Mouse (Mus musculus): Measurements from ENCODE around the gene Ago3.

Gene Ago3

DNA sequence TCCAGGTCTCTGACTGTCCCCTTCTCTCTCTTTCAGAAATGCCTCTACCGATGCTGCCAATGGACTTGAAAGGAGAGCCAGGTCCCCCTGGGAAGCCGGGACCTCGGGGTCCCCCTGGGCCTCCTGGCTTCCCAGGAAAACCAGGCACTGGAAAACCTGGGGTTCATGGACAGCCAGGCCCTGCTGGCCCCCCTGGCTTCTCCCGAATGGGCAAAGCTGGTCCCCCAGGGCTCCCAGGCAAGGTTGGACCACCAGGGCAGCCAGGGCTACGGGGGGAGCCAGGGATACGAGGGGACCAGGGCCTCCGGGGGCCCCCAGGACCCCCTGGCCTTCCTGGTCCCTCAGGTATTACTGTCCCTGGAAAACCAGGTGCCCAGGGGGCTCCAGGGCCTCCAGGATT is 119.0 kb downstream of the Ago3 start:
- in situ Hi-C loops (cut with MboI, MseI): no loop called here

DNA sequence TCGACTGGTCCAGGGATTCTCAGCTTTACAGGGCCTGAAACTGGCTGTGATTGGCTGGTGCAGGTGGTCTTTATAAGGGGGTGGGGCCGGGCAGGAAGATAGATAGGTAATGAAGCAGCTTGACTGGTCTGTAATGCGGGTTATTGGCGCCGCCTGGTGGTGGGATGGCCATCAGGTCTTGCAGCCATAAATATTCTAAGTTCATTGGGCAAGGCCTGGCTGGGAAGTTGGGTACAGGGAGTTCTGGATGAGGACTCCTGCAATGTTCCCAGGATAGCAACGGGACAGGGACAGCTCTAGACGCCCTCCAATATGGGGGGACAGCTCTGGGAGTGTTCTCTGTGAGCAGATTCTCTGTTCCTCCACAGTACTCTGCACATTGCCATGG is 119.4 kb downstream of the Ago3 start:
- in situ Hi-C loops (cut with MboI, MseI): loop anchor here (5.0 kb wide), 1 partner anchor 88 kb away; no protein-coding TSS in a partner anchor

DNA sequence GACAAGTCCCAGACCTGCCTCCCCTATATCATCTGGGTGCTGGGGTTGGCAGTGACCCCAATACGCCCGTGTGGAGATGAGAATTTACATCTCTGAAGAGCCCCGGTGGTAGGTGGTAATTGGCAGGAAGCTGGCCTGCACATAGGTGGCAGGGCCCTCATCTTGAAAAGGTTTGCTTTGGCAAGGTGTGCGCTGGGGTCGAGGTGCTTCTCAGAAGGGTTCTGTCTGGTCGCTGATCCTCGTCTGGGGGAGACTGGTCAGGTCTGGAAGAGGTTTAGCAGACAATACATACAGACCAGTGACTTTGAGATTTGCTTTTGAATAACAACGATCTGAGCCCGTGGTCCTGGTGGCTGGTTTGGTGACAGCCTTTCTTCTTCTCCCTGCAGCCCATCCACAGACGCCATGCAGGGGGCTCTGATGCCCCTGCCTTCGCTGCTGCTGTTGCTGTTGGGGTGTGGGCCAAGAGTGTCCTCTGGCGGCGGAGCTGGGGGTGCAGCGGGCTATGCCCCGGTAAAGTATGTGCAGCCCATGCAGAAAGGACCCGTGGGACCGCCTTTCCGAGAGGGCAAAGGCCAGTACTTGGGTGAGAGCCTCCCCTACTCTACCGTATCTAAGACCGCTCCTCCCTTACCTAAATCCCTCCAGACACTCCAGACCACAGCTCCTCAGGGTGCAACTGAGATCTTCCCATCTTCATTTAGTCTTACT is 120.0 kb downstream of the Ago3 start:
- in situ Hi-C loops (cut with MboI, MseI): loop anchor here (5.0 kb wide), 1 partner anchor 87 kb away; no protein-coding TSS in a partner anchor

DNA sequence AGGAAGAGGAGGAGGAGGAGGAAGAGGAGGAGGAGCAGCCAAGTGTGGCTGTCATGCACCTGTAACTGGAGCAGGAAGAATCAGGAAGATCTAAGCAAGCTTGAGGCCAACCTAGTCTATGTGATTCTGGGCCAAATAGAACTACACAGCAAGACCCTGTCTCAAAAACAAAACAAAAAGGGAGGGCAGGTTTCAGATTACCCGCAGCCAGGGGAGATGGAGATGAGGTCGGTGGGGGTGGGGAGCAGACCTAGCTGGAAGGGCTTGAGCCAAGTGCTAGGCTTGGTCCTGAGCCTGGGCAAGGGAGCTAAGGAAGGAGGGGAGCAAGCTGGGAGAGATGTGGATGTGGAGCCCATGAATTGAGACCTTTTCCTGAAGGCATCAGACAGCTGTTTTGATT is 122.5 kb downstream of the Ago3 start:
- in situ Hi-C loops (cut with MboI, MseI): loop anchor here (5.0 kb wide), 1 partner anchor 85 kb away; no protein-coding TSS in a partner anchor

DNA sequence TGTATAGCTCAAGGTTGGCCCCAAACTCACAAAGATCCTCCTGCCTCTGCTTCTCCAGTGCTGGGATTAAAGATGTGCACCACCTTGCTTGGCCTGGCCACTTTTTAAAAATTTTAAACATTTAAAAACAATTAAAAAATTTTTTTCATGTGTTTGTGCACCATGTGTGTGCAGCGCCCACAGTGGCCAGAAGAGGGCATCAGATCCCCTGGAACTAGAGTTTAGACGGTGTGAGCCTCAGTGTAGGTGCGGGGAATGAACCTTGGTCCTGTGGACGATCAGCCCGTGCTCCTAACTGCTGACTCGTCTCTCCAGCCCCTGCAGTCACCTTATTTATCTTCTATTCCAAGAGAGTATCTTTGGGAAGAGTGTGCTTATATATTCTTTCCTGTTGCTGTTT is 123.3 kb downstream of the Ago3 start:
- in situ Hi-C loops (cut with MboI, MseI): loop anchor here (5.0 kb wide), 1 partner anchor 84 kb away; no protein-coding TSS in a partner anchor

DNA sequence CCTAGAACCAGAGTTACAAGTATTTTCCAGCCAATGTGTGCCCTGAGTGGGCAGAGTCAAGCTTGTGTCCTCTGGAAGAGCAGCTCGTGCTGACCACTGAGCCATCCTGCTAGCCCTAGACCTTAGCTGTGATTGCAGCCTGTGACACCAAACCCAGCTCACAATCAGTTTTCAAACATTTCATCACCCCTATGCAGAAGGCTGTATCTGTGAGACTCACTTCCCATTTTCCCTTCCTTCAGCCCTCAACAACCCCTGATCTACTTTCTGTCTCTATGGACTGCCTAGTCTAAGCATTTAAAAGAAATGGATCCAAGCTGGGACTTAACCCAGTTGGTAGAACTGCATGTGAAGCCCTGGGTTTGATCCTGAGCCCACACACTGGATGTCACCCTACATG is 123.9 kb downstream of the Ago3 start:
- in situ Hi-C loops (cut with MboI, MseI): loop anchor here (5.0 kb wide), 1 partner anchor 83 kb away; no protein-coding TSS in a partner anchor

DNA sequence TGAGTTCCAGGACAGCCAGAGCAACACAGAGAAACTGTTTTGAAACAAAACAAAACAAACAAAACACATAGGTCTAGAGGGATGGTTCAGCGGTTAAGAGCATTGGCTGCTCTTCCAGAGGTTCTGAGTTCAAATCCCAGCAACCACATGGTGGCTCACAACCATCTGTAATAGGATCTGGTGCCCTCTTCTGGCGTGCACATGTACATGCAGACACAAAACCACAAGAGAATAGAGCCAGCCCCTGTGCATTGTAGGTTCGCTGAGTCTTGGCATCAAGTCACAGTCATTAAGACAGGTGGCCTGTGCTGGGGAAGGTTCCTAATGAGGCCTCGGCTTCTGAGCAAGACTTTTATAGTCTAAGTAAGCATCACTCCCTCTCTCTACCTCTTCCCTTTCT is 125.5 kb downstream of the Ago3 start:
- in situ Hi-C loops (cut with MboI, MseI): no loop called here

DNA sequence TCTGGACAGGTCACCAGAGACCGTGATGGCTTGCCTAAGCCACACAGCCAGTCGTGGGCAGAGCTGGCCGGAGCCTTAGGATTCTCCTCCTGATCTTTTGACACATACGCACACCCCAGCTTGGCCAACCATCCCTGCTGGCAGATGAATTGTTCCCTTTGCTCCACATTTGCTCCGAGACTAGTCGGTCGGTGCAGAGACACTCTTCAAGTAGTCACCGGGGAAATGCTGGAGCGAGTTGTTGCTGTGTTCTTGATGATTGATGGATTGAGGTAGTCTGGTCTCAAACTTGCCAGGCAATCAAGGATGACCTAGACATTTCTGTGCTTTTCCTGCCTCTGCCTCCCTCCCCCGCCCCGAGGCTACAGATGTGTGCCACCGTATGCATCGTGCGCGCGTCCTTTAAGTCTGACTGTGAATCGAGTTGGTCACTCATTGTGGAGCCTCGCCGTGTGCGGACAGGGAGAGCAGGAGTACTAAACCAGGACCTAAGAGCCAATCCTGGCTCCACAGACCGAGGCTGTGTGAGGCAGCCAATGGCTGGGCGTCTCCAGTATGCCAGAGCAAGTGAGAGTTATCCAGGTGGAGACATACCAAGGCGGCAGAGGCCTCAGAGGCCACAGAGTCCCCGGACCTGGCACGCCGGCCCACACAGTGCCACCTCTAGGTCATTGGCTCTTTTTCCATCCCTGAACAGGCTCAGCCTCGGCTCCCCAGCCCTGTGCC is 127.6 kb downstream of the Ago3 start:
- in situ Hi-C loops (cut with MboI, MseI): no loop called here

DNA sequence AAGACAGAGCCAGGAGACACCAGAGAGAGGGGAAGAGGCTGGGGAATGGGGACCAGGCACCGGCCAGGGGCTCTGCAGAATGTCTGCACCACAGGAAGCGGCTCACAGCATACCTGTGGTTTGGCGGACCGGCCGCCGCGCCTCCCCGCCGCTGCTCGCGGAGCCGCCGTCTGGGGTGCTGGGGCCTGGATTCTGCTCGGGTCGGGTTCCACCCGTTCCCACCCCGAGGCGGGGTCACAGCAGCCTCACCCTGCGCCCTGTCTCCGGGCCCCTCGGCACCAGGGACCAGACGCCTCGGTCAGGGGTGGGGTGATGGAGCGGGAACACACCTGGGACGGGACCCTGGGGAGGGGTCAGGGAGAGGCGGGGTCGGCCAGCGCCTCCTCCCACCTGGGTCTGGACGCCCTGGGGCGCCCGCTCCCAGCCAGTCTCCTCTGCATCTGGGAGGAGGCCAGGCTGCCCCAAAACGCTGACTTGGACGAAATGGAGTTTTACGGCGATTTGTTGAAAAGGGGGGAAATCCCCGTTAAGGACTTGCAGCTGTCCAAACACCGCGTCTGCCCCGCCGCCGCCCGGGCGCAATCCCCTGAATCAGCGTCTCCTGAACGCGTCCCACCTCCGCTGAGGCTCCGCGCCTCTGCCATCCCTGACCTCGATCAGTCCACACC is 128.3 kb downstream of the Ago3 start:
- in situ Hi-C loops (cut with MboI, MseI): no loop called here

DNA sequence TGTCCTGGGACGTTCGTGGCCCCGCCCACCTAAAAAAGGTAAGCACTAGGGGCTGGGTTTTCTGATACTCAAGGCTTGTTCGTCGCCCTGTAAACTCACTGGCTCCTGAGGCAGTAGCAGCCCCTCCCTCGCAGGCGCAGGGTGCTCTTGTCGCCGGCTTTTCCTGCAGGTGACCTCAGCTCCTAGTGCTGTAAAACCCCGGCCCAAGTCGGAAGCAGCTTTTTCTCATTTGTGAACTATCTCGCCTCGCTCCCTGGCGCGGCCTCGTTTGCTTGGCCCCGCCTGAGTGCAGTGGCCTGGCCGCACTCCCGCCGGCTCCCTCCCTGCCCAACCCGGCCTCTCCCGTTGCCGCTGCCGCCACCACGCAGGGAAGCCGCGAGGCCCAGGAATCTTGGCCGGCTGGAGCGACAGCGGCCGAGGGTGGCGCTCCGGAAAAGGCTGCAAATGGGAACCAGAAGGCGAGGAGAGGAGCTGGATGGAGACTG is 132.7 kb downstream of the Ago3 start:
- in situ Hi-C loops (cut with MboI, MseI): no loop called here

DNA sequence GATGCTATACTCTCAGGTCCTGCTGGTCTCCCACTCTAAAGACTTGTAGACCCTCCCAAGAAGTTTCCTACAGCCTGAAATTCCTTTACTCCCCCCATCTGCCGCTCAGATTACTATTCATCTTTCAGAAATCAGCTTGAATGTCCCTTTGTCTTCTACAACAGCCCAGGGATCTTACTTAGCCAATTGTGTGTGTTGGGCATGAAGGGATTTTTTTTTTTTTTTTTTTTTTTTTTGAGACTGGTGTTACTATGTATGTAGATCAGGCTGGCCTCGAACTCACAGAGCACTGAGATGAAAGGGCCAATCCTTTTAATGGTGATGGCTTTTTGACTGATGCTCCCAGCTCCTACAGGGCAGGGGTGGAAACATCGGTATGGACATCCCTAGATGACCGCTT is 133.4 kb downstream of the Ago3 start:
- in situ Hi-C loops (cut with MboI, MseI): no loop called here

DNA sequence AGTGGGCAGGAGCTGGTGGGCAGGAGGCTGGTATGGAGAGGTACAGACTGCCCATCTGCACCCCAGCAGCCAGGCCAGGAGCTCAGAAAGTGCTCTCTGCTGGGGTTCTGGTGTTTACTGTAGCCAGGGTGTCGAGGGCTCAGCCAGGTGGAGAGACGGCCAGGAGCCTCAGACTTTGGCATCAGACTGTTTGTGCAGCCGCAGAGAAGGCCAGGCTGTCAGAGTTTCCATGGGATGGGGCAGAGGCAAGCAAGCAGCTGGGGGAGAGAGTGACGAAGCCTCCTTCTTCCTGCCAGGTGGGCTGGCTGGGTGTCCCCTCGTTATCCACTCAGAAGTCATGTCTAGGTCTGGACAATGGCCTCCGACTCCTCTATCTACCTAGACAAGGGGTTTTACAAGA is 134.2 kb downstream of the Ago3 start:
- in situ Hi-C loops (cut with MboI, MseI): no loop called here

DNA sequence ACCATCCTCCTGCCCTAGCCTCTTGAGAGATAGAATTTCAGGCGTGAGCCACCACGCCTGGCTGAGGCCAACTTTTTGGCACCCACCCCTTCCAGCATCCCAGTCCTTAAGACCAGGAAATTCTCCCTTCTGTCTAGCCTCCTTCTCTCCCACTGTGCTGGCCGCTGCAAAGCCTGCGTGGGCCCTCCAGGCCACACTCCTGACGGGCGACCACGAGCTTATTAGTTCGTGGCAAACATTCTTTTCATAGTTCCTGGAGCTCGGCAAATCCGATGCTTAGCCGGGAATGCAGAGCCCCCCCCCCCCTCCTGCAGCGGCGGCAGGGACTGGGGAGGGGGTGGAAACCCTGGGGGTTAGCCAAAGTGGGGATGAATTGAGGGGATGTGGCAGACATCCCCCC is 138.2 kb downstream of the Ago3 start:
- in situ Hi-C loops (cut with MboI, MseI): no loop called here

DNA sequence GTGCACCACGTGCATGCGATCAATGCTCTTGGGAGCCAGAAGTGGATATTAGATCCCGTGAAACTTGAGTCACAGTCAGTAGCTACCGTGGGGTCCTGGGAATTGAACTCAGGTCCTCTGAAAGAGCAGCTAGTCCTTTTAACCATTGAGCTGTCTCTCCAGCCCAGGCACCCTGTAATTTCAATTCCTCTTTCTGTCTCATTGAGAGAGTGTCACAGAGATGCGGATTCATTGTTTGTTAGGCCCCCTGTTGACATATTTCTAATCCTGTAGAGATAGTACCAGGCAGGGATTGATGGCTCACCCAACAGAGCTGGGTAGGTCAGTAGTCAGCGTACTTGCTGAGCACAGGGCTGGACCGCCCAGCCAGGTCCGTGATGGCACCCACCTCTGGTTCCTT is 139.0 kb downstream of the Ago3 start:
- in situ Hi-C loops (cut with MboI, MseI): no loop called here

DNA sequence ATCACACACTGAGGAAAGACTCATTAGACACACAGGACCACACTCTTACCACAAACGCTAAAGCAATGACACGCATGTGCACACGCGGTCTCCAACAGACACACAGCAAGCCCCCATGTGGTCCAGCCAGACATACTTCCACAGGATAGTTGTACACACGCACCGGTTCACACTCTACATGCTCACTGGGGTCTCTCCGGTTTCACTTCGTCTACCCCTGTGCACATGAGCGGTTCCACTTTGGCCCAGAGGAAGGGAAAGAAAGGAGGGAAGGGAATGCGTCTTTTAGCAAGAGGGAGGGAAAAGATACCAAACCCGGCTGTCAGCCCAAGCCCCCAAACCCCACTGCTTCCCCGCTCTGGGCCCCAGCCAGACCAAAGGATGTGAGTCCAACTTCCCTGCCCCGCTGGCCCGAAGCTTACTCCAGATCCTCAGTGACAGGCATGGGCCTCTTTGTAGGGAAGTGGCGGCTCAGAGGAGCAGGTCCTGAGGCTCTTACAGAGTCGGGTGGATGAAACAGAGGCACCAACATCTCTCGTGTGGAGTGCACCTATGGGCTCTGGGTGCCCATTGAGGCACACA is 141.2 kb downstream of the Ago3 start:
- in situ Hi-C loops (cut with MboI, MseI): no loop called here

DNA sequence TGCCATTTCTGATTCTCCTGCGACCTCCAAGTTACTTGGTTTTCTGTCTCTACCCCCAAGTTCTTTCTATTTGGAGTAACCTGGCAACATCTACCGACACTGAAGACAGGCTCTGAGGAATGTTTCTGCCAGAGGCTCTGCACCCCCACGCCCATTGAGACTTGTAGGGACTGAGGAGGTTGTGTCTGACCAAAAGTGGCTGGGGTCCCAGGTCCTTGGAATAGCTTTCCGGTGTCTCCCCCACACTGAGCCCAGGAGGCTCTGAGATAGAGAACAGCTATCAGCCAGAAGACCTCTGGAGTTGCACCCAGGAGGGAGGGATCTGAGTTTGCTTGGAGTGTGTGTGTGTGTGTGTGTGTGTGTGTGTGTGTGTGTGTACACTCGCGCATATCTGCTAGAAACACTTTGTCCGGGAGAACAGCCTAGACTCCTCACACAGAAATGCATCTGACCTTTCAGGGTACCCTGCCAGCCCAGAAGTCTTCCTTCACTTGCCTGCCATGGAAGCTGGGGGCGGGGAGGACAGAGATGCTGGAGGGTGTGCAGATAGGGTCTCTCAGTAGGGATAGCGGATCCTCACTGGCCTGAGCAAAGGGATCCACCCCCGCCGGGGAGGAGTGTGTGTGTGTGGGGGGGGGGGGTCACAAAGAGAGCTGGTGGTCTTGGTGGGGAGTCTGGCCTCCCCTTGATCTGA is 141.9 kb downstream of the Ago3 start:
- in situ Hi-C loops (cut with MboI, MseI): no loop called here

DNA sequence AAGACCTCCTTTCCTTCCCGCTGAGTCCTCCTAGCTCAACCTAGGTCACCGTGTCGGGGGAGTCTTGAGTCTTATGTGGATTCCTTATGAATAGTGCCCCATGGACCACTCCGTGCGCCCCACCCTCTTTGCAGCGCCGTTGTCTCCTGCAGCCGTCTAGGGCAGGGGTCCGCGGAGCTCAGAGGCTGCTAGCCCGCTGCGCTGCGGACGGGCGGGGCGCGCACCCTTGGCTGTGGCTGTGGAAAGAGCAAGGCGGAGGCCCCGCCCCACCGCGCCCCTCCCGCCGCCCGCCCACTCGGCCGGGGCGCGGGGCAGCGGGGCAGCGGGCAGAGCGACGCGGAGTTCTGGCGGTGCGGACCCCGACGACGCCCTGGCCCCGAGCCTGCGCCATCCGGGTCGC is 142.9 kb downstream of the Ago3 start, which contains the start of gene Col8a2:
Gene Col8a2 (plus strand): TSS at position 302 of the 400 bp plus-strand sequence.
- in situ Hi-C loops (cut with MboI, MseI): no loop called here

DNA sequence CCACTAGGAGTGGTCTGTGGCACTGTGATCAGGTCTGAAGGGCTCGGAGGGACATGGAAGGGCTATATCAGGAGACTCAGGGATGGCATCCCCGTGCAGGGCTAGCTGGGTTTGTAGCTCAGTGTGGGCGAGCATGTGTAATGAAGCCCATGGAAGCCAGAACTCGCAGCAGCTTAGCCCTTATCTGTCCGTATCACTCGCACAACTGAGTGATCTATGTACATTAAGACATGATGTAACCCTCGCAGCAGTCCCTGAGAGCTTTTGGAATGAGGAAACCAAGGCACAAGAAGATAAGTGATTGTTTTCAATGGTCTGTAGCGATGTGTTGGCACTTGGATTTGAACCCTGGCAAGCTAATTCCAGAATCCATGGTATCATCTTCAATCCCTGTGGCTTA is 145.8 kb downstream of the Ago3 start:
- in situ Hi-C loops (cut with MboI, MseI): no loop called here

DNA sequence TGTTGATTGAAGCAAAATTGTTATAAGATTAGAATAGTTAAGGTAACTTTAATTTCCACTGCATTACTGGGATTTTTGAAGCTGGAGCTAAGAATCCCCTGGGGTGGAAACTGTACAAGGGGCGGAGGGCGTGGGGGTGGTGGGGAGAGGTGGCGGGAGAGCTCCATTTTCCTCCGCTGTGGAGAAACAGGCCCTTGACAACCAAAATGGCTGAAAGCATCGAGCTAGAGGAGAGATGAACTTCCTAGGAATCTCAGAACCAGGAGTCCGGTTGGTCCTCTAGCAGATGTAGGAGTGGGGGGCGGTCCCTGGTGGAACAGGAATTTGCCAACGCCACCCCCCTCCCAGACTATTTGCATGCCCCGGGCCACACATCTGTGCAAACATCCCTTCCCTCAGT is 147.7 kb downstream of the Ago3 start:
- in situ Hi-C loops (cut with MboI, MseI): no loop called here
